Comparison of ENCODE assay signal across 10 mouse cellular contexts in the genomic region with DNA sequence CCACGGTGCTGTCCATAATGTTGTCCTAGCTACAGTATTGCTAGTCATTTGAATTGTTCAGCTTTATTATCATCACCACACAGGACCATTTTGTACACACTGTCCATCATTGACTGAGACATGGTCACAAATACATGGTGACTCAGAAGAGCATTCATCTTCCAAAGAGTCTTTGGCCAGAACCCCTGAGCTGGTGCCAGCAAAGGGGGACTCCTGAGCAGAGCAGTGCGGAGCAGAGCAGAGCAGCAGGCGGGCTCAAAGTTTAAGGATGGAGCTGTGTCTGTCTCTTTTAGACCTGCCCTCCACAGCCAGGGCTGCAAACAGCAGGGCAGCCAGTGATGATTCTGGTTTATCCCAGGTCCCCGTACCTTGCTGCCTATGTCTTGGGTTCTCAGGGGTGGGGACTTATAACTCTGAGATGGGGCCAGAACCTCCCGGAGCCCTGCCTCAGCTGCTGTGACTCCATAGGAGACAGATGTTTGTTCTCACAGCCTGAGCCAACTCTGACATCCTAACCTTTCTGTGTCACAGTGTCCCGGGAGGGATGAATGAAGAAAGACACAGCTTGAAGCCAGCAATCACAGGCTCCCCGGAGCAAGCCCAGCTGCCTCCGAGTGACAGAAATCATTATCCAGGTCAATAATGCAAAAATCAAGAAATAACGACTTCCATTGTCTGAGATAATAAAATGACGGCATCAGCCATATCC. TPM values are rescaled to one million over a fixed set of nuclear protein-coding genes. Genes with fewer than 3 reads are reported as not detected.
DNase-seq lines count a peak whose midpoint lies in the region; ATAC-seq lines count a peak whose summit lies in the region.
"Had no signal": no experiment of that assay in that cellular context is flagged by ENCODE, and none has a peak within 500 bp of the region (broad histone marks: within the 10 kb centered on the region; RNA-seq: fewer than 3 reads in every experiment).

No protein-coding gene starts in this region.

- no peak overlapping the region; the same call in 1 of the 2 replicates for H3K27ac ChIP-seq in heart, embryonic 16.5 days (ENCODE audit: low read length)

- no peaks in the 10 kb centered on the region for H3K4me1 ChIP-seq in heart, embryonic 16.5 days (ENCODE audit: control insufficient read depth, insufficient read depth, low read length)

- no peak overlapping the region for H3K4me2 ChIP-seq in heart, embryonic 16.5 days (ENCODE audit: low read depth, low read length)

- WGBS in heart, embryonic 16.5 days: 49% methylated on average over 10 of the region's 10 CpGs

- no peak overlapping the region for H3K9ac ChIP-seq in heart, embryonic 16.5 days (ENCODE audit: low read length)

- ATAC-seq in frontal cortex, adult (ENCODE audit: low TSS enrichment): peak; percentile 24; the same call in 1 of the 2 replicates
- peak; percentile 52 for ATAC-seq in heart, embryonic 16.5 days (replicated peaks; ENCODE audit: extremely low read depth, insufficient read depth, low FRiP score)

- DNase-seq in frontal cortex, postnatal 10 days (ENCODE audit: low spot score in 2 of 2): no peak
- peak; percentile 15 for DNase-seq in adrenal gland, postnatal 25 days
- DNase-seq in lung, postnatal 25 days (ENCODE audit: low spot score): peak; percentile 26
- DNase-seq in layer of hippocampus, postnatal 36 days: no peak
- no peak for DNase-seq in thymus, postnatal 14 days
- no peak for DNase-seq in right cerebral cortex, postnatal 14 days
- DNase-seq: cerebellum, adult 9-10 months; thymus, adult 18-20 months had no signal

- H3K9me3 ChIP-seq in heart, embryonic 16.5 days (replicated peaks; ENCODE audit: control insufficient read depth, low read length): peaks cover 5% of the 10 kb centered on the region

- H3K4me3 ChIP-seq in heart, embryonic 16.5 days (ENCODE audit: low read length): no peak overlapping the region

- H3K27me3 ChIP-seq in heart, embryonic 16.5 days (ENCODE audit: control insufficient read depth, insufficient read depth, low read length): no peaks in the 10 kb centered on the region

- H3K36me3 ChIP-seq in heart, embryonic 16.5 days (ENCODE audit: control insufficient read depth, insufficient read depth): no peaks in the 10 kb centered on the region

RNA-seq across cellular contexts. Expression of gene Pgbd5, which starts 9.7 kb away (rescaled TPM):
- total RNA-seq in adrenal gland, postnatal 25 days (2021): 4.7 and 7.6 TPM in 2 replicates
- polyA plus RNA-seq in heart, embryonic 16.5 days (2015; fragmentation: Nextera tagmentation; extraction: Ambion mirVana): 1.5 and 1.9 TPM in 2 replicates
- 100 to 1,000 TPM; 263 to 289 TPM for total RNA-seq in layer of hippocampus, postnatal 36 days (2021)

Comparison
In these comparisons a context has a peak if more than half of its experiments do, and no peak if none do; other contexts are left out.
1. DNase-seq: peak in adrenal gland, postnatal 25 days (single experiment) and lung, postnatal 25 days (single experiment); none in frontal cortex, postnatal 10 days (0 of 2), layer of hippocampus, postnatal 36 days (0 of 2), thymus, postnatal 14 days (single experiment) and right cerebral cortex, postnatal 14 days (single experiment).
2. RNA of gene Pgbd5, which starts 9.7 kb away (total RNA-seq): 263 to 289 TPM in layer of hippocampus, postnatal 36 days; 4.7 to 7.6 TPM in adrenal gland, postnatal 25 days; every median in the first group is over 10 times any median in the second.